Mouse (Mus musculus) cortical plate, adult 2 months (tissue): ENCODE data around the gene 2210011C24Rik. TPM values are rescaled to one million over a fixed set of nuclear protein-coding genes. Genes with fewer than 3 reads are reported as not detected.
A peak's percentile ranks its signal among the peaks of the same experiment; 100 is the strongest.

Source experiments
- H3K27ac ChIP-seq: fragments of 200-500 bp; 2 replicates; pipeline ENCODE4 v1.5.1; 2012; ENCODE audit warnings: low read length, control low read depth, inconsistent platforms; ENCODE audit not compliant: insufficient read depth
- H3K4me1 ChIP-seq: fragments of 200-500 bp; 2 replicates; pipeline ENCODE4 v1.6.1; 2011; ENCODE audit warnings: low read length; ENCODE audit not compliant: control insufficient read depth, insufficient read depth
- H3K4me3 ChIP-seq: fragments of 200-500 bp; 2 replicates; pipeline ENCODE4 v1.5.1; 2011; ENCODE audit warnings: mild to moderate bottlenecking, low read length, control low read depth; ENCODE audit not compliant: insufficient read depth
- CTCF ChIP-seq: fragments of 200-500 bp; IDR thresholded peaks from 2 replicates; pipeline ENCODE4 v1.5.1; 2011; ENCODE audit warnings: mild to moderate bottlenecking, control low read depth, low read length; ENCODE audit not compliant: insufficient read depth; ENCODE audit errors: extremely low read depth
- POLR2A ChIP-seq: fragments of 200-500 bp; IDR thresholded peaks from 2 replicates; pipeline ENCODE4 v1.6.1; 2011; ENCODE audit warnings: mild to moderate bottlenecking, low read length, control low read depth; ENCODE audit not compliant: insufficient read depth; ENCODE audit errors: extremely low read depth
- polyA plus RNA-seq: library from polyadenylated mRNA; depleted of rRNA; stranded (reverse); fragments of >200 nt; gene quantifications from 2 replicates; pipeline ENCODE4 v1.2.3, GENCODE M21; 2012

2210011C24Rik gene
- polyA plus RNA-seq, 1 experiment = 1.4 TPM

DNA sequence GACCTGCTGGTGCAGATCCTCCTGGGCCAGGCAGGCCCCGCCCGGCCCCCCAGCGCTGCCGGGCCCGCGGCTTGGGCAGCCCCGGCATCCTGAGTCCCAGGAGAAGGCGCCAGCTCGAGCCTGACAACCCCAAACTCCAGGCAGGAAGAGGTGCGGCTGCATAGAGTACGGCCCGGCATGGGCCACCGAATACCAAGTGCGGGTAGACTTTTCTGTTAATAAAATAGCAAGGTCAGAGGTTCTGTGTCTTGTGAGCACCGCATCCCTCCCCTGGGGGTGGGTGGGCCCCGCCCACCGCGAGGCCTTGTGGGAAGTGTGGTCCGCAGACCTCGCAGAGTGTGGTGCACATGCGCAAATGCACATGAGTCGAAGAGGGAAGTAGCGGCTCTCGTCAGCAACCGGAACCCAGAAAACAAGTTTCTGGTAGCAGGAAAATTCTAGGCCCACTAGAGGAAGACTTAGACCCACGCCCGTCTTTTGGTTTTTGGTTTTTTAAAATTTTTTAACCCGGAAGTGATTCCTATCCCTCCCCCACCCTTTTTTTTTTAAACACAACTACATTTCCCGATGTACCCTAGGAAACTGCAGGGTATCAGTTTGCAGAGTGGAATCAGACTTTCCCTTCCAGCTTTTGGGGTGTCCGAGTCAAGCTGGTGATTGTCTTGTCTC, 7.3 kb downstream of the 2210011C24Rik start:
- H3K4me1 ChIP-seq = peaks cover 5% of the 10 kb centered on the region
- TF ChIP-seq CTCF = no peak
- peak; percentile 74 for TF ChIP-seq POLR2A
- H3K27ac ChIP-seq = peak overlapping the region; percentile 52
- H3K4me3 ChIP-seq = peak overlapping the region; percentile 67

DNA sequence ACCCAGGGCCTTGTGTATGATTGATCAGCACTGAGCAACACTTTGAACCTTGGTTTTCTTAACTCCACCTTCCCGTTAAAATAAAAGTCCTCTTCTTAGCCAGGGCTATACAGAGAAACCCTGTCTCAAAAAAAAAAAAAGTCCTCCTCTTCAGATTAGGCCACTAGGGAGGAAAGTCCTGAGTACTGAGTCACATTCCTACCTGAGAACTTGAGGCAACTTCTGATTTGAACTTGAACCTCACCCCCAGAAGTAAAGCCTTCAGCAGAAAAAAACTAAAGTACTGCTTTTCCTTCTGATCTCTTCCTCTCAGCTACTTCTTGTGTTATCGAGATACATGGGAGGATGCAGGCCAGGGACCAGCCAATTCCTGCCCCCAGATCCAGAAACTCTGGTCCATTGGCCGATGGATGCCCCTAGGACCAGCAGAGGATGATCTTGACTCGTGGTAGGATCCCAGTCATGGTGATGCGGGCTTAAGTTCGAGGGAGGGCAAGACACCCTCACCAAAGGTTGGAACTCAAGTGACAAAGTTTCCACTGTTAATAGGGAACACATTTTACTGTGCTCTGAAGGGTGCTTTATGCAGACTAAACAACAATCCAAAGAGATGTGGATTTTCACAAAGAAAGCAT, 8.2 kb downstream of the 2210011C24Rik start:
- Histone ChIP-seq H3K4me3 (peak overlapping the region; percentile 67; the same call in 1 of the 2 replicates), H3K27ac (no peak overlapping the region), H3K4me1 (peaks cover 5% of the 10 kb centered on the region)
- no peak for TF ChIP-seq POLR2A
- TF ChIP-seq CTCF = no peak

DNA sequence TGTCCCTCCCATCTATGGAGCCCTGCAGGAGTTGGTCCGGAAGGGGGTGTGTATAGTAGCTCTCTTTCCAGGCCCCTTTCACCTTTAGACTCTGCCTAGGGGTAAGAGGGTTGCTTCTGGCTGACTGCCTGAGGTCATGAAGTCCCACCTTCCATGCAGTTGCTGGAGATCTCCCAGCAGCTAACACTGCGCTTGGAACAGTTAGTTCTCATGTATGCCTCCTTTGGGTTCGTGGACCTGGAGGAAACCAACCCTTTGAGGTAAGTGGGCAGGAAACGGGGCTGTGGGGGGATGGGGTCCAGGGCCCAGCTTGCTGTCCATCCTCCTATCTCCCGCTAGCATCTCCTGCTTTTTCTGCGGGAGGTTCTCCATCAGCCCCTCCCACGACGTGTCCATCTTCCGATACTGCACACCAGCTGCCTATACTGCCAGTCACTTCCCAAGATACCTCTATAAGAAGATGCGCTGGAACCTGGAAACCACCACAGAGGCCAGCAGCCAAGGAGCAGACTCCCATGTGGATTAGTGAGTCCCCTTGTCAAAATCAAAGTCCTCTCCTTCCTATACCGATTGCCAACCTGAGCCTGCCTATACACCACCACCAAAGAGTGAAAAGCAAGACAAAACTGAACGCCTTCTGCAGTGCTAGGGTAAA, 8.9 kb downstream of the 2210011C24Rik start:
- peaks cover 5% of the 10 kb centered on the region for H3K4me1 ChIP-seq
- H3K4me3 ChIP-seq = no peak overlapping the region
- no peak overlapping the region for H3K27ac ChIP-seq
- TF ChIP-seq POLR2A = no peak
- no peak for TF ChIP-seq CTCF

DNA sequence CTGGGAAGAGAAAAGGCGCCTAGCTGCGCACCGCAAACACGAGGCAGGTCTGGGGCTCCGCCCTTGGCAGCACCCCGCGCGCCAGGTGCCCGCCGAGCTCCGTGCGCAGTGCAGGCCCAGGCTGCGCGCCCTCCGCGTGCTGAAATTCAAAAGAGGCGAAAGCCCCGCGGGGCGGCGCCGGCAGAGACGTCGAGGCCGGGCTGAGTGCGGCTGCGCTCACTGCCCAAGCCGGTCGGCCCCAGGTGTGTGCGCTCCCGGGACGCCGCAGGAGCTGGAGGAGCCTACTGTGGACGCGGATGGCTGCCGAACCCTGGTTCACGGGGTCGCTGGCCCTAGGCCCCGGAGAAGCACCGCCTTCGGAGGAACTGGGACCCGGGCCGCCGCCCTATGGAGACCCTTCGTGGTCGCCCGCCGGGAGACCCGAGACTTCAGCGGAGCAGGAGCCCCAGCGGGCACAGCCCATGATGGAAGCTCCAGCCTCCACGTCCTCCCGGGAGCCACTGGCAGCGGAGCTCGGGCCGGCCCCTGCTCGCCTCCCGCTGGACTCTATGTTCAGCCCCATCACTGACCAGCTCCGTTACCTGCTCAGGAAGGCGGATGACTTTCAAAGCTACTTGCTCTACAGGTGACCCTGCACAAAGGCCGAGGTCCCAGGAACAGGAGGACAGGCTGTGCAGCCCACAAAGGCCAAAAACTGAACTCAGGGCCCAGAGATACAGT, 10.5 kb downstream of the 2210011C24Rik start, which contains the start of gene 1700067K01Rik:
Gene 1700067K01Rik, plus strand, starts transcription at position 222 of the 720 bp plus-strand sequence.
- Histone ChIP-seq H3K4me1 (peaks cover 5% of the 10 kb centered on the region), H3K4me3 (no peak within 1 kb of the TSS), H3K27ac (no peak within 1 kb of the TSS)
- no peak for TF ChIP-seq CTCF
- no peak for TF ChIP-seq POLR2A

DNA sequence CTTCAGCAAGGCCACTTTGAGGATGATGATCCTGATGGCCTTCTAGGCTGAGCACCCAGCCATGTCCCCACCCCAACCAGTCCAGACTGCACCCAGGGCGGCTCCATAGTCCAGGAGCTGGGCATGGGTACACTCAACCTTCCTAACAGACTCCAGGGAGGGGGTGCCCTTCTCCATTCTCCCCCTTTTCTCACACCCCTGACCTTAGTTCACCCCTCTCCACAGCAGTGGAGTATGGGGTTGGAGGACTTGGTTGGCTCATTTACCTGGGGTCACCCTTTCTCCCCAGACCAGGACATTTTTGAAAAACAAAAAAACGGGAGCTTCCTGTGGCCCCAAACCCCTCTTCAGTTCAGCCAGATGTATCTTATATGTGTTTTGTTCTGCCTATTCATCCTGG, 12.1 kb downstream of the 2210011C24Rik start:
- H3K4me1 ChIP-seq = peaks cover 5% of the 10 kb centered on the region
- H3K4me3 ChIP-seq = no peak overlapping the region
- no peak for TF ChIP-seq POLR2A
- no peak for TF ChIP-seq CTCF
- no peak overlapping the region for H3K27ac ChIP-seq

DNA sequence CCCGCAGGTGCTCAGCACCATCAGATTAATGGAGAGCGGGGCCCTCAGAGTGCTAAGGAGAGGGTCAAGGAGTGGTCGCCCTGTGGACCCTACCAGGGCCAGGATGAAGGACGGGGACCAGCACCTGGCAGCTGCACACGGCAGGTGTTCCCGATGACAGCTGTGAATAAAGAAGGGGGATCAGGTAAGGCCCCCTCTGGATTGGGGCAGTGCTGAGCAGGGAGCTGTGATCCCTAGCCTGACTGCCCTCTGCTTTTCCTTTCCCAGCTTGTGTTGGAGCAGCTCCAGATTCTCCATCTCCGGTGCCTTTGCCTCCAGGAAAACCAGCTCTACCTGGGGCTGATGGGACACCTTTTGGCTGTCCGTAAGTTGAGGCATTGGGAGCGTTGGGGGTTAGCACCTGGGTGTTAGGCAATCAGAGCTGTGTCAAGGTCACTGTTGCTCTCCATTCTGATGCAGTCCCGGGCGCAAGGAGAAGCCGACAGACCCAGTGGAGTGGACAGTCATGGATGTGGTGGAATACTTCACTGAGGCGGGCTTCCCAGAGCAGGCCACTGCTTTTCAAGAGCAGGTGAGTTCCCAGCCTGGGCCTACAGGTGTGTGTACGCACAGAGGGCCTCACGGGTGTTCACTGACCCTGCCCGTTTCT, 12.8 kb downstream of the 2210011C24Rik start:
- peaks cover 5% of the 10 kb centered on the region for H3K4me1 ChIP-seq
- no peak overlapping the region for H3K27ac ChIP-seq
- H3K4me3 ChIP-seq = peak overlapping the region; percentile 42; the same call in 1 of the 2 replicates
- no peak for TF ChIP-seq CTCF
- TF ChIP-seq POLR2A = no peak

DNA sequence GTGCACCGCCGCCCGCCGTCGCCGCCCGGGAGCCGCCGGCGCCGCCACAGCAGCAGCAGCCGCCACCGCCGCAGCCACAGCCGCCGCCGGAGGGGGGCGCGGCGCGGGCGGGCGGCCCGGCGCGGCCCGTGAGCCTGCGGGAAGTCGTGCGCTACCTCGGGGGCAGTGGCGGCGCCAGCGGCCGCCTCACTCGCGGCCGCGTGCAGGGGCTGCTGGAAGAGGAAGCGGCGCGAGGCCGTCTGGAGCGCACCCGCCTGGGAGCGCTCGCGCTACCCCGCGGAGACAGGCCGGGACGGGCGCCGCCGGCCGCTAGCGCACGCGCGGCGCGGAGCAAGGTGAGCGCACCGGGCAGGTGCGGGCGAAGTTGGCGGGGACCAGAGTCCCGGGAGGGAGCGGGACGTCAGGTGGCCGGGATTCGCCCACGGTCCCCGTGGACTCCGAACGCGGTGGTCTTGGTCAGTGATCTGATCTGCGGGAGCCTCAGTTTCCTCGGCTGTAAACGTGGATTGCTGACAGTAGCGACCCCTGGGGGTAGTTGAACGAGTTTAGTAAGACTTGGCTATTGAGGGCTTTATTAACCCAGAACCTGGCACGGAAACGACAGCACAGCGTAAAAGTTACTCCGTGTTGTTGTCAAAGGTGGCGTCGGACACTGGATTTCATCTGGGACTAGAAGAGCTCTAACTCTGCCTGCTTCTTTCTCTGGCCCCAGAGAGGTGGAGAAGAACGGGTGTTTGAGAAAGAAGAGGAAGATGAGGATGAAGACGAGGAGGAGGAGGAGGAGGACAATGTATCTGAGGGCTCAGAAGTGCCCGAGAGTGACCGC, 13.5 kb downstream of the 2210011C24Rik start:
- peak overlapping the region; percentile 42 for H3K4me3 ChIP-seq
- H3K4me1 ChIP-seq = peaks cover 1% of the 10 kb centered on the region; the same call in 1 of the 2 replicates
- H3K27ac ChIP-seq = peak overlapping the region; percentile 68; the same call in 1 of the 2 replicates
- TF ChIP-seq POLR2A (no peak), CTCF (peak; percentile 26; the same call in 1 of the 2 replicates)

DNA sequence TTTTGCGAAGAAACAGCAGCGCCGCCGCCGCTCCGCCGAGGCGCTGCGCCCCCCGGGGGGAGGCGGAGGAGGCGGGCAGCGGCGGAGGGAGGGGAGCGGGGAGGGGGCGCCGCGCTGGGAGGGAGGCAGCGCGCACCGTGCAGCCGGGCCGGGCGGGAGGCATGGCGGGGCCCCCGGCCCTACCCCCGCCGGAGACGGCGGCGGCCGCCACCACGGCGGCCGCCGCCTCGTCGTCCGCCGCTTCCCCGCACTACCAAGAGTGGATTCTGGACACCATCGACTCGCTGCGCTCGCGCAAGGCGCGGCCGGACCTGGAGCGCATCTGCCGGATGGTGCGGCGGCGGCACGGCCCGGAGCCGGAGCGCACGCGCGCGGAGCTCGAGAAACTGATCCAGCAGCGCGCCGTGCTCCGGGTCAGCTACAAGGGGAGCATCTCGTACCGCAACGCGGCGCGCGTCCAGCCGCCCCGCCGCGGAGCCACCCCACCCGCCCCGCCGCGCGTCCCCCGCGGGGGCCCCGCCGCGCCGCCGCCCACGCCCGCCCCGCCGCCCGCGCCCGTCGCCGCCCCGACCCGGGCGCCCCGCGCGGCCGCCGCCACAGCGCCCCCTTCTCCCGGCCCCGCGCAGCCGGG, 14.3 kb downstream of the 2210011C24Rik start, which contains the start of gene Samd1:
Gene Samd1, plus strand, starts transcription at position 162 of the 631 bp plus-strand sequence.
- Histone ChIP-seq H3K4me3 (peak within 1 kb of the TSS; percentile 57), H3K27ac (peak within 1 kb of the TSS; percentile 90), H3K4me1 (no peaks in the 10 kb centered on the region)
- no peak for TF ChIP-seq POLR2A
- no peak for TF ChIP-seq CTCF
